Mouse (Mus musculus) gastrocnemius, postnatal 25 days (tissue): ENCODE data around the gene Ptchd4. TPM values are rescaled to one million over a fixed set of nuclear protein-coding genes. Genes with fewer than 3 reads are reported as not detected.

Experiments
- DNase-seq: peaks from one replicate; pipeline ENCODE4 v3.0.0; 2022
- total RNA-seq, 2 experiments: library from RNA; stranded (reverse); gene quantifications; 1 replicate in 1 of 2; 2 replicates in 1 of 2; pipeline ENCODE4 v1.2.3; 2021

The Ptchd4 gene
- total RNA-seq, 2 experiments from 2014 or later = 0.13 TPM; not detected in 1

- no peak for DNase-seq
Observed at GRCm38 (mm10) chr17:42430380-42430779, 114.6 kb downstream of the Ptchd4 start.

- no peak for DNase-seq
Observed at GRCm38 (mm10) chr17:42452235-42452634, 136.5 kb downstream of the Ptchd4 start.

GRCm38 (mm10) chr17:42456441-42456840 lies 140.7 kb downstream of the Ptchd4 start:
- no peak for DNase-seq

GRCm38 (mm10) chr17:42462726-42463125 lies 147.0 kb downstream of the Ptchd4 start:
- DNase-seq = no peak

- no peak for DNase-seq
Observed at GRCm38 (mm10) chr17:42480173-42480991, 164.6 kb downstream of the Ptchd4 start.

- DNase-seq = no peak
Observed at GRCm38 (mm10) chr17:42509356-42510262, 193.9 kb downstream of the Ptchd4 start.

GRCm38 (mm10) chr17:42530147-42530546 lies 214.4 kb downstream of the Ptchd4 start:
- DNase-seq = no peak

- DNase-seq = no peak
Observed at GRCm38 (mm10) chr17:42549578-42549977, 233.8 kb downstream of the Ptchd4 start.
